Mouse (Mus musculus): ENCODE data around the gene Scamp3.

Scamp3 gene

DNA sequence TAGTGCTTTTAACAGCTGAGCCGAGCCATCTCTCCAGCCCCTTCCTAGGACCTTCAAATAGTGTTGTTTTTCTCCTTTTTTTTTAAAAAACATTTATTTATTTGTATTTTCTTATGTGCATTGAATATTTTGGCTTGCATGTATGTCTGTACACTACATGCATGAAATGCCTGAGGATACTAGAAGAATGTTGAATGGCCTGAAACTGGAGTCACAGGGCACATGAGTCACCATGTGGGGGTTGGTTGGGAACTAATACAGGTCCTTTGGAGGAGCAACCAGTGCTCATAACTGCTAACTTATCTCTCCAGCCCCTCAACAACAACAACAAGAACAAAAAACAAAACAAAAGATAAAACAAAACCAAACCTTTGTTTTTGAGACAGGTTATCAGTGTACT, 14.2 kb upstream of the Scamp3 start:
- no peak for DNase-seq (ENCODE audit: extremely low read depth, low read depth)

GRCm38 (mm10) chr3:89163643-89164245, 13.5 kb upstream of the Scamp3 start:
- peak; percentile 39 for DNase-seq (ENCODE audit: extremely low read depth, low read depth)

DNA sequence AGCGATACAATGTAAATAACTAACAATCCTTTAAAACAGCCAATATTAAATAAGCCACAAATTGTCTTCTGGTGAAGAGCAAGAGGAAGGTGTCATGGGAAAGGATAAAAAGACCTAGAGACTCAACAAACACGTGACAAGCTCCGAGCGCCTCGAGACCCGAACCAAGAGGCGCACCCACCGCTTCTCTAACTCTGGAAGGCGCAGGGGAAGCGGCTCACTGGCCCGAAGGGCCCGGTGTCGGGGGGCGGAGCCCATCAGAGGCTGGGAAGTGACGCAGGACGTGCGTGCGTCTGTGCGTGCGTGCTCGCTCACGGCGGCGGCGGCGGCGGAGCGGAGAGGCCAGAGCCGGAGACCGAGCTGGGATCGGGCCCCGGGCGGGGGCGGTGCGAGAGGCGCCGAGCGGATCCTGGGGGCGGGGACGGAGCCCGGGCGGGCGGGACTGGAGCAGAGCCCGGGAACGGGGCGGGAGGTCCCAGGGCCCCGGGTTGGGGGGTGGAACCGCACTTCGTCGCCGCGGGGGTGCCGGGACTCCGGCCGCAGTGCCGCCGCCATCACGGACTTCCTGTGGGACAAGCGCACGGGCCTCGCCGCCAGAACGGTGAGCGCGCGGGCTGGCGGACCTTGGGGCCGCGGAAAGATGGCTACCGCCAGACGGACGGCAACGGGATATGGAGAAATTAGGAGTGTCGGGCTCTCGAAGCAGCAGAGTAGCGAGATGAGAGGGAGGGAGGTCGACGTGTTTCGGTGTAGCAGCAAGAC, 12.6 kb upstream of the Scamp3 start, which contains the start of gene Clk2:
Gene Clk2, plus strand, starts transcription at position 290 of the 762 bp plus-strand sequence.
- peak; percentile 92 for DNase-seq (ENCODE audit: extremely low read depth, low read depth)

- DNase-seq (ENCODE audit: extremely low read depth, low read depth), result peak; percentile 33
These were observed 11.9 kb upstream of the Scamp3 start for GRCm38 (mm10) chr3:89165268-89165870.

DNA sequence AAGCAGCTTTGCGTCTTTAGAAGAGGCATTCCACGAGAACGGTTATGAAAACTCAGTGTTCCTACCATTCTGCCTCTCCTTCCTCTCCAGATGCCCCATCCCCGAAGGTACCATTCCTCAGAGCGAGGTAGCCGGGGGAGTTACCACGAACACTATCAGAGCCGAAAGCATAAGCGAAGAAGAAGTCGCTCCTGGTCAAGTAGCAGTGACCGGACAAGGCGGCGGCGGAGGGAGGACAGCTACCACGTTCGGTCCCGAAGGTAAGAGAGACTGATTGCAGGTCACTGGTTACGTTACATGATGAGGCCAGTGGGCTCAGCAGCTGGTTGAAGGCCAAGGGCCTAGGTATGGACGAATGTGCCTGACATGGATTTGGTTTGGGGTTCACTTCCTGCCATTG, 10.3 kb upstream of the Scamp3 start:
- DNase-seq (ENCODE audit: extremely low read depth, low read depth), result no peak

DNA sequence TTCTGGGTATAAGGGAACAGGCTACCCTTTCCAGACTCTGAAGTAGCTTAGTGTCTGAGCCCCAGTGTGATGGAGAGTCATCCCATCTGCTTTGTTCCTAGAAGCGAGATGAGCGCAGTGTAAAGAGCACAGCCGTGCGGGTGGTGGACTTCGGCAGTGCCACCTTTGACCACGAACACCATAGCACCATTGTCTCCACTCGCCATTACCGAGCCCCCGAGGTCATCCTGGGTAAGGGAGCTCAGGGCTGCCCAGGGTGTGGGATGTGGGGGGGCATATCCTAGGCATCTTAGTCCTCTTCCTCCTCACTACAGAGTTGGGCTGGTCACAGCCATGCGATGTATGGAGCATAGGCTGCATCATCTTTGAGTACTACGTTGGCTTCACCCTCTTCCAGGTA, 2.4 kb upstream of the Scamp3 start:
- DNase-seq (ENCODE audit: extremely low read depth, low read depth), result no peak

- DNase-seq (ENCODE audit: extremely low read depth, low read depth), result no peak
These were observed 1.7 kb upstream of the Scamp3 start for GRCm38 (mm10) chr3:89175544-89175943.

- DNase-seq (ENCODE audit: extremely low read depth, low read depth), result no peak
These were observed 852 bp upstream of the Scamp3 start for GRCm38 (mm10) chr3:89176421-89176820.

DNA sequence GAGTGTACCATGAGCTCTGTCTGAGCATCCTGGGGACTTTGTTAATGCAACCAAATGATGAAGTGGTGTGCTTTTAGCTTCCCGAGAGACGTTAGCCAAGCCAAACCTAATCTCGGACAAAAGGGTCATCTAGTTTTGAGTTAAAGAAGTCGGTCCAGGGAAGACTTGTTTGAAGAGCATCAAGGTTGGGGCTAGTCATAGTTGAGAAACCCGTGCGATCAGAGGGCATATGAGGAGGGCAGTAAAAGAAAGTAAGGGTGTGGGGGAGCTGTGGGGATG, 773 bp downstream of the Scamp3 start:
- DNase-seq (ENCODE audit: extremely low read depth, low read depth), result no peak

- no peak for DNase-seq (ENCODE audit: extremely low read depth, low read depth)
These were observed 1.8 kb downstream of the Scamp3 start for GRCm38 (mm10) chr3:89179056-89179455.

GRCm38 (mm10) chr3:89181749-89182500, 4.7 kb downstream of the Scamp3 start:
- no peak for DNase-seq (ENCODE audit: extremely low read depth, low read depth)

DNA sequence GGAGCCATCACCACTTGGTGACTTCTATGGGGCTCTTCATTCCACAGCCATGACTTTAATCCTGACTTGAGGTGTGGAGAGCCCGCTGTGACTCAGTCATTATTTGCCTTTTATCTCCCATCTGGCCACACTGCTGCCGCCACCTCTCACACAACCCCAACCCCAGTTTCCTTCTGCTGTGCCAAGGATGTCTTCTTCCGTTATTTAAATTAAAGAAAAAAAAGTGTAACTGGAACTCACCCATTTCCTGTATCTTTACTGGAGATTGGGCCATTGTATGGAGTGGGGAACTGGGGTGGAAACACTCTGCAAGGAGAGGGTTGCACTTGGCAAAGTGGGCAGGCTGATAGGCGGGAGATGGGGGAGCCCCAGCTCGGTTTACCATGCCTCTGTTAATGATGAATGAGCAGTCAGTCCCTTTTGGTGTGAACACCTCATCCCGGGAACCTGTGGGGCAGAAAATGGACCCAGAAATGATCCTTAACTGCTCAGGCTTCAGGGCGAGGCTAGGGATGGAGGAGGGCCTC, 5.3 kb downstream of the Scamp3 start:
- peak; percentile 87 for DNase-seq (ENCODE audit: extremely low read depth, low read depth)

GRCm38 (mm10) chr3:89183058-89183958, 6.0 kb downstream of the Scamp3 start, which contains the start of gene Fam189b:
Fam189b (plus strand) TSS chr3:89183143.
- no peak for DNase-seq (ENCODE audit: extremely low read depth, low read depth)

DNA sequence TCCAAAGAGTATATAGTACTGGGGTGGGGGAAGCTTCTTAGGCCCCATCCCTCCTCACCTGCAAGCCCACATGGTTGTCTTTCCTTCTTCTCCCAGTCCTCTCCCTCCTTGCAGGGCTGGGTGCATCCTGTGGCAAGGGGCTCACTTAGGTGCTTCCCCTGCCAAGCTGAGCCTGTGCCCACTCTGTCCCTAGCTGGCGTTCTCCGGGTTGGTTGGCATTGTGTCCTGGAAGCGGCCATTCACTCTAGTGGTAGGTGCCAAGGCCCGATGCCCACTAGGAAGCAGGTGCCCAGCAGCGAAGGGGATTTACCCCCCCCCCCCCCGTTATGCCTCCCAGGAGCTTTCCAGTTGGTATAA, 6.7 kb downstream of the Scamp3 start:
- no peak for DNase-seq (ENCODE audit: extremely low read depth, low read depth)

- no peak for DNase-seq (ENCODE audit: extremely low read depth, low read depth)
These were observed 9.9 kb downstream of the Scamp3 start for GRCm38 (mm10) chr3:89187197-89187596.

DNA sequence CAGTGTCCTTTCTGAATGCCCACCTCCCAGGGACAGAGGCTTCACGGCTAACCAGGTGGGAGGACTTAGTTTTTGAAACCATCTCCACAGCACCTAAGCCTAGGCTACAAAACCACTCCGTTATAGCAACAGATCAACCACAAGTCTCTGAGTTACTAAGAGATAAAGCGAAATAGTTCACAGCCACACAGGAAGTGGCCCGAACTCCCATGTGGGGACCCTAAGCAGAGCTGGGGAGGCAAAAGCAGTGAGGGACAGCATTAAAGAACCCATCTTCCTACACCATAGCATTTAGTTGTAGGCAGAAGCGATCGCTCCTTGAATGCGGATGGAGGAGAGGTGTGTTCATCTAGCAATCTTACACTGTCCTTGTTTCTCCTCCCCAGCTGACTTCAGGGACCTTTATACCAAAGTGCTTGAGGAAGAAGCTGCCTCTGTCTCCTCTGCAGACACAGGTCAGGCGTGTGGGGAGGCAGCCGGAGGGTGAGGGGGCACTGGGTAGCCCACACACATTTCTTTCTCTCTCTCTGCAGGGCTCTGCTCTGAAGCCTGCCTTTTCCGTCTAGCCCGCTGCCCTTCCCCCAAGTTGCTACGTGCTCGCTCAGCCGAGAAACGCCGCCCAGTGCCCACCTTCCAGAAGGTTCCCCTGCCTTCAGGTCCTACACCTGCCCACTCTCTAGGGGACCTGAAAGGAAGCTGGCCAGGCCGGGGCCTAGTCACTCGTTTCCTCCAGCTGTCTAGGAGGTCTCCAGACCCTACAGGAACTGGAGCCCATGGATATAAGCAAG, 10.6 kb downstream of the Scamp3 start:
- peak; percentile 61 for DNase-seq (ENCODE audit: extremely low read depth, low read depth)

- no peak for DNase-seq (ENCODE audit: extremely low read depth, low read depth)
These were observed 11.2 kb downstream of the Scamp3 start for GRCm38 (mm10) chr3:89188478-89188875.

GRCm38 (mm10) chr3:89190436-89190835, 13.2 kb downstream of the Scamp3 start:
- peak; percentile 99 for DNase-seq (ENCODE audit: extremely low read depth, low read depth)

DNA sequence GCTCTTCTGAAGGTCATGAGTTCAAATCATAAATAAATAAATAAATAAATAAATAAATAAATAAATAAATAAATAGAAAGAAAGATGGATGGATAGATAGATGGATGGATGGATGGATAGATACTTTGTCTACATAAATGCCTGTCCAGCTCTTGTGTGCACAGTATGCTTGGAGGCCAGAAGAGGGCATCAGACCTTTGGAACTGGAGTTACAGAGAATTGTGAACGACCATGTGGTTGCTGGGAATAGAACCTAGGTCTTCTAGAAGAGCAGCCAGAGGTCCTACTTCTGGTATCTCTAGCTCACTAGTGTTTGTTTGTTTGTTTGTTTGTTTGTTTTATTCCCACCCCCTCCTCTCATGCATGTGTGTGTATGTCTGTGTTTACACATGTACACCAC, 16.1 kb downstream of the Scamp3 start:
- no peak for DNase-seq (ENCODE audit: extremely low read depth, low read depth)

DNA sequence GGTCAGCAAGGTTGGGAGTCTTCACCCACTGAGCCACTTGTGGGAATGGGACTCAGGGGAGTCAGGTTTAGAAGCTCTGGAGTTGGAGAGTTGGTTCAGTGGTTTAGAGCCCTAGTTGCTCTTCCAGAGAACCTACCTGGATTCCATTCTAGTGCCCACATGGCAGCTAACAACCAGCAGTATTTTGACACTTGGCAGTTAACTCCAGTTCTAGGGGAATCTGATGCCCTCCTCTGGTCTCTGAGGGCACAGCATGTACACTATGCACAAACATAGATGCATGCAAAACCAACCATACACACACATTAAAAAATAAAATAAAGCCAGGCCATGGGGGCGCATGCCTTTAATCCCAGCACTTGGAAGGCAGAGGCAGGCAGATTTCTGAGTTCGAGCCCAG, 16.6 kb downstream of the Scamp3 start:
- DNase-seq (ENCODE audit: extremely low read depth, low read depth), result no peak

All from MEL-GATA-1-ER (cell line).